Mouse (Mus musculus) thymus, adult 18-20 months (tissue): ENCODE data around the gene Wdr70.
A peak's percentile ranks its signal among the peaks of the same experiment; 100 is the strongest.

Experiments used
- DNase-seq, 2 experiments: peaks; one replicate each; pipeline ENCODE4 v3.0.0; 2022; ENCODE audit warnings: mixed read lengths in 2 of 2

Wdr70 gene

GRCm38 (mm10) chr15:7925382-7925781 is 173.6 kb downstream of the Wdr70 start:
- DNase-seq, result peak in 1 of 2 experiments; percentile 2

GRCm38 (mm10) chr15:7923281-7923680 is 175.7 kb downstream of the Wdr70 start:
- no peak for DNase-seq

GRCm38 (mm10) chr15:7922291-7923037 is 176.5 kb downstream of the Wdr70 start:
- no peak for DNase-seq

GRCm38 (mm10) chr15:7921124-7921523 is 177.9 kb downstream of the Wdr70 start:
- DNase-seq, result no peak

- DNase-seq, result no peak
These were observed 192.4 kb downstream of the Wdr70 start for GRCm38 (mm10) chr15:7906491-7907035.

GRCm38 (mm10) chr15:7899286-7899685 is 199.7 kb downstream of the Wdr70 start:
- DNase-seq, result no peak

- no peak for DNase-seq
These were observed 207.3 kb downstream of the Wdr70 start for GRCm38 (mm10) chr15:7891547-7892282.

- DNase-seq, result no peak
These were observed 208.7 kb downstream of the Wdr70 start for GRCm38 (mm10) chr15:7890286-7890685.

GRCm38 (mm10) chr15:7889362-7889674 is 209.7 kb downstream of the Wdr70 start:
- no peak for DNase-seq

- DNase-seq, result no peak
These were observed 210.2 kb downstream of the Wdr70 start for GRCm38 (mm10) chr15:7888617-7889361.

- no peak for DNase-seq
These were observed 212.4 kb downstream of the Wdr70 start for GRCm38 (mm10) chr15:7886591-7886990.

GRCm38 (mm10) chr15:7885106-7885505 is 213.9 kb downstream of the Wdr70 start:
- no peak for DNase-seq

- no peak for DNase-seq
These were observed 214.8 kb downstream of the Wdr70 start for GRCm38 (mm10) chr15:7884181-7884580.

GRCm38 (mm10) chr15:7879956-7880355 is 219.1 kb downstream of the Wdr70 start:
- no peak for DNase-seq

- no peak for DNase-seq
These were observed 220.1 kb downstream of the Wdr70 start for GRCm38 (mm10) chr15:7878861-7879260.

- DNase-seq, result no peak
These were observed 221.2 kb downstream of the Wdr70 start for GRCm38 (mm10) chr15:7877560-7878467.

- no peak for DNase-seq
These were observed 223.1 kb downstream of the Wdr70 start for GRCm38 (mm10) chr15:7875879-7876278.

GRCm38 (mm10) chr15:7872473-7872872 is 226.5 kb downstream of the Wdr70 start:
- no peak for DNase-seq

- DNase-seq, result no peak
These were observed 233.7 kb downstream of the Wdr70 start for GRCm38 (mm10) chr15:7865305-7865704.

GRCm38 (mm10) chr15:7863328-7863727 is 235.7 kb downstream of the Wdr70 start:
- DNase-seq, result no peak

- no peak for DNase-seq
These were observed 236.1 kb downstream of the Wdr70 start for GRCm38 (mm10) chr15:7862890-7863289.

GRCm38 (mm10) chr15:7858841-7859240 is 240.2 kb downstream of the Wdr70 start:
- no peak for DNase-seq
